Mouse (Mus musculus) adrenal gland, adult 2 months (tissue): ENCODE data around the gene Hist1h2bf. TPM values are rescaled to one million over a fixed set of nuclear protein-coding genes. Genes with fewer than 3 reads are reported as not detected.

Source experiments
- DNase-seq: peaks from one replicate; pipeline ENCODE4 v3.0.0; 2021
- microRNA-seq, 2 experiments: library from miRNA; unstranded; fragments of <30 nt; microRNA quantifications; one replicate each; pipeline ENCODE4 v1.2.0; 2021
- polyA plus RNA-seq: library from polyadenylated mRNA; depleted of rRNA; stranded (reverse); fragments of >200 nt; gene quantifications from 2 replicates; pipeline ENCODE4 v1.2.3, GENCODE M21; 2012; rRNA removed
- total RNA-seq, 2 experiments: library from RNA; stranded (reverse); gene quantifications; 2 replicates each; pipeline ENCODE4 v1.2.3; 2021

Hist1h2bf gene
- total and polyA plus RNA-seq, 3 experiments = 5.5 to 21.6 (median 17.9) TPM

DNA sequence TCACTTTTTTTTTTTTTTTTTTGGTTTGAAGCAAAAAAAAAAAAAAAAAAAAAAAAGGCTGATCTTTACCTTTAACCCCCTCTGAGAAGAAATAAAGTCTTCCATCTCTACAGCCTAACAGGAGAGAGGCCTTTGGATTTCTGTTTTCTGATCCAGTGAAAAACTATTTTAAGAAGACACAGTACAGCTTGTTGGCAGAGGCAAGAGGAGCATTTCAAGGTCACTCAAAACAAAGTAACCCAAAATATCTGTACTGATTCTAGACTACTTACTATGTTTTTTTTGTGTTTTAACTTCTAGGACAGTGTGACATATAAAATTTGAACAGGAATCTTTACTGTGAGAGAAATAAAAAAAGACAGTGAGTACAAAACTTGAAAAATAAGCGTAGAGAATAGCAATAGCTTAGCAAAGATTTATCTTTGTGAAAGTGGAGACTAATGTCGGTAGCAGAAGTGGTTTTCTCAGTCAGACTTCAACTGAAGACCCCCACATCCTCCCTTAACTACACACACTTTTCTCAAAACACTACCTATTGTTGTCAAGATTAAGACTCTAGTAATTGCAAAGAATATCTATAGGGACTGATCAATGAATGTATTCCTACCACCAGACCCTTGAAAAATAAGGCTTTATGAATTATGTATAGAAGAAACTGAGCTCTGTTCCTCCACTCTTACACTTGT lies 44.4 kb downstream of the Hist1h2bf start:
- no peak for DNase-seq

- DNase-seq = no peak
These were observed 45.0 kb downstream of the Hist1h2bf start for GRCm38 (mm10) chr13:23529005-23529404.

DNA sequence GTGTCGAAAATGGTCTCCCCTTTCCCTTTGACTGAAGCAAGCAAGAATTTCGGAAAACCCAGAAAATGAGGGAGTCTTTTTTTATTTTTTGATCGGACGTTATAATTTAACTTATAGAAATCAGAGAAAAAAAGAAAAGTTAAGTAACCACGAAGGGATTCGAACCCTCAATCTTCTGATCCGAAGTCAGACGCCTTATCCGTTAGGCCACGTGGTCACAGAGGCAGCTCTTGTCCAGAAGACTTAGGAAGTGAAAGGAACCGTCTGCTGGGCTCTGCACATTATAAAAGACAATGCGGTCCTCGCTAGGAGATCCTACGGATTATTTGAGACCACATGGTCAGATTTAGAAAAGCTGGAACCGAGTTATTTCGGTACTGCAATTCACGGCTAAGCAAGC lies 47.7 kb downstream of the Hist1h2bf start:
- DNase-seq = peak; percentile 90

- no peak for DNase-seq
These were observed 48.1 kb downstream of the Hist1h2bf start for GRCm38 (mm10) chr13:23525901-23526300.

DNA sequence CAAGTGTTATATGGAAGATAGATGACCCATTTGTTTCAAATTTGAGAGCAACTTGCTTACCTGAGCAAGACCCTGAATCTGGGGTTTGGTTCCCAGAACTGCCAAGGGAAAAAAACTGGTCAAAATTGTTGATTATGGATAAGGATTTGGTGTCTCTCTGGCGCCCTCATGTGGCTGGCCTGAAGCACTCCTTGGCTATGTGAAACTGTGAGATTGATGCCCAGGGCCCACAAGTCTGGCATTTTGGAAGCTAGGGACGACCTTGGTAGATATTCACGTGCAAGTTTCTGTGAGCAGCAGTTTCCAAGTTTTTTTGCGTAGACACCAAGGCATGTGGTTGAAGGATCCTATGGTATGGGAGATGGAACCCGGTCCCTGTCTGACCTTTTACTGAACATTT lies 49.3 kb downstream of the Hist1h2bf start:
- peak; percentile 81 for DNase-seq

DNA sequence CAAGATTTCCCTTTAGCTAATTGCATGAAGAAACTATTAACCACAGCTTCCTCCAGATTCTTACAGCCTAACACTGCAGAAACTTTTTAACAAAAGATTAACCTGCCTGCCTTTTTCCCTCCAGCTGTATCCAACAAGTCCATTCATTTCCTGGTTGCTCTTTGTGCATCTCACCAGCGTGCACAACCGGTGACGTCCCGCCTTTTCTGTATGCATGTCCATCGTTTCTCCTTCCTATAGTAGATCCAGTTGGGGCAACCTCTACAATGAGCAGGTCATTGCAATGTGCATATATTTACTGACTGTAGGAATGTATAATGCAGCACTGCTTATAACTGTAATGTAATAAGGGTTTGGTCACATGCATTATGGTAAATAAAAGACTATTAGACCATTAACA lies 50.0 kb downstream of the Hist1h2bf start:
- DNase-seq = no peak

Small RNA genes lying within 50 kb of the gene (microRNA-seq; reads per million reads assigned to microRNA genes)
- 0 reads per million in 2 experiments for gene Gm44297
- gene Gm44359 = 0 reads per million in 2 experiments
- 0 reads per million in 2 experiments for gene Gm44394

Other genes with a start within 250 kb of the Hist1h2bf start
Only the 30 nearest of the 35 such genes appear.
- gene Abt1, start 150.3 kb downstream of the Hist1h2bf start, total RNA-seq = 1 to 10 TPM; 7.0 to 8.5 TPM
- gene Abt1, start 150.3 kb downstream of the Hist1h2bf start, polyA plus RNA-seq = 1.1 TPM in 2 replicates
- gene Btn1a1, start 108.3 kb downstream of the Hist1h2bf start, total RNA-seq = not detected
- not detected in 2 replicates for gene Btn1a1, start 108.3 kb downstream of the Hist1h2bf start, polyA plus RNA-seq
- not detected for gene Btn2a2, start 85.3 kb downstream of the Hist1h2bf start, total RNA-seq
- gene Btn2a2, start 85.3 kb downstream of the Hist1h2bf start, polyA plus RNA-seq = not detected in 2 replicates
- gene Hist1h4h, start 43.1 kb downstream of the Hist1h2bf start, total RNA-seq = 100 to 1,000 TPM; 338 to 400 TPM
- 20.2 and 33.8 TPM in 2 replicates for gene Hist1h4h, start 43.1 kb downstream of the Hist1h2bf start, polyA plus RNA-seq
- 10 to 100 TPM; 17.9 to 20.0 TPM for gene Hist1h2af, start 40.3 kb downstream of the Hist1h2bf start, total RNA-seq
- 24.9 and 66.0 TPM in 2 replicates for gene Hist1h2af, start 40.3 kb downstream of the Hist1h2bf start, polyA plus RNA-seq
- gene Hist1h3g, start 38.8 kb downstream of the Hist1h2bf start, total RNA-seq = 1 to 10 TPM; 2.2 to 7.1 TPM
- 3.2 and 3.5 TPM in 2 replicates for gene Hist1h3g, start 38.8 kb downstream of the Hist1h2bf start, polyA plus RNA-seq
- gene Hist1h2bh, start 30.8 kb downstream of the Hist1h2bf start, total RNA-seq = 1 to 10 TPM; 3.0 to 3.2 TPM
- 1.2 and 1.5 TPM in 2 replicates for gene Hist1h2bh, start 30.8 kb downstream of the Hist1h2bf start, polyA plus RNA-seq
- 10 to 100 TPM; 16.8 to 18.0 TPM for gene Hist1h3f, start 30.1 kb downstream of the Hist1h2bf start, total RNA-seq
- 3.0 and 3.1 TPM in 2 replicates for gene Hist1h3f, start 30.1 kb downstream of the Hist1h2bf start, polyA plus RNA-seq
- 10 to 100 TPM; 37.2 to 51.6 TPM for gene Hist1h4f, start 22.5 kb downstream of the Hist1h2bf start, total RNA-seq
- 0.40 and 2.2 TPM in 2 replicates for gene Hist1h4f, start 22.5 kb downstream of the Hist1h2bf start, polyA plus RNA-seq
- gene Hist1h1d, start 20.9 kb downstream of the Hist1h2bf start, total RNA-seq = 1 to 10 TPM; 2.4 to 3.4 TPM
- not detected in 2 replicates for gene Hist1h1d, start 20.9 kb downstream of the Hist1h2bf start, polyA plus RNA-seq
- gene Hist1h3e, start 11.8 kb downstream of the Hist1h2bf start, total RNA-seq = 10 to 100 TPM; 41.4 to 51.2 TPM
- gene Hist1h3e, start 11.8 kb downstream of the Hist1h2bf start, polyA plus RNA-seq = 12.8 and 14.0 TPM in 2 replicates
- gene Hist1h2ae, start 3.0 kb downstream of the Hist1h2bf start, total RNA-seq = 1 to 10 TPM; 2.7 to 4.9 TPM
- gene Hist1h2ae, start 3.0 kb downstream of the Hist1h2bf start, polyA plus RNA-seq = 0.90 and 3.7 TPM in 2 replicates
- gene Hist1h2bg, start 2.8 kb downstream of the Hist1h2bf start, total RNA-seq = 10 to 100 TPM; 41.1 to 60.2 TPM
- gene Hist1h2bg, start 2.8 kb downstream of the Hist1h2bf start, polyA plus RNA-seq = 25.3 and 27.0 TPM in 2 replicates
- gene Hist1h2ad, start 185 bp upstream of the Hist1h2bf start, total RNA-seq = 1 to 10 TPM; 2.9 to 6.4 TPM
- gene Hist1h2ad, start 185 bp upstream of the Hist1h2bf start, polyA plus RNA-seq = 2.5 and 3.2 TPM in 2 replicates
- 1 to 10 TPM; 3.7 to 6.5 TPM for gene Hist1h3d, start 1.6 kb upstream of the Hist1h2bf start, total RNA-seq
- 3.7 TPM in 2 replicates for gene Hist1h3d, start 1.6 kb upstream of the Hist1h2bf start, polyA plus RNA-seq
- 100 to 1,000 TPM; 118 to 129 TPM for gene Hist1h4d, start 7.4 kb upstream of the Hist1h2bf start, total RNA-seq
- 2.6 and 2.7 TPM in 2 replicates for gene Hist1h4d, start 7.4 kb upstream of the Hist1h2bf start, polyA plus RNA-seq
- 10 to 100 TPM; 11.3 to 14.8 TPM for gene Hist1h2be, start 46.9 kb upstream of the Hist1h2bf start, total RNA-seq
- gene Hist1h2be, start 46.9 kb upstream of the Hist1h2bf start, polyA plus RNA-seq = 1.7 and 2.0 TPM in 2 replicates
- 10 to 100 TPM; 44.2 to 71.4 TPM for gene Hist1h1e, start 48.4 kb upstream of the Hist1h2bf start, total RNA-seq
- gene Hist1h1e, start 48.4 kb upstream of the Hist1h2bf start, polyA plus RNA-seq = 1.0 and 1.2 TPM in 2 replicates
- 1 to 10 TPM; 2.0 to 2.5 TPM for gene Hist1h2ac, start 109.8 kb upstream of the Hist1h2bf start, total RNA-seq
- 0.34 and 0.87 TPM in 2 replicates for gene Hist1h2ac, start 109.8 kb upstream of the Hist1h2bf start, polyA plus RNA-seq
- gene Hist1h2bc, start 110.0 kb upstream of the Hist1h2bf start, total RNA-seq = 100 to 1,000 TPM; 143 to 210 TPM
- gene Hist1h2bc, start 110.0 kb upstream of the Hist1h2bf start, polyA plus RNA-seq = 308 and 343 TPM in 2 replicates
- not detected for gene Hist1h1t, start 121.6 kb upstream of the Hist1h2bf start, total RNA-seq
- gene Hist1h1t, start 121.6 kb upstream of the Hist1h2bf start, polyA plus RNA-seq = not detected in 2 replicates
- gene Hist1h4c, start 124.3 kb upstream of the Hist1h2bf start, total RNA-seq = 10 to 100 TPM; 70.2 to 84.7 TPM
- 1.7 and 2.8 TPM in 2 replicates for gene Hist1h4c, start 124.3 kb upstream of the Hist1h2bf start, polyA plus RNA-seq
- 10 to 100 TPM; 22.3 to 33.0 TPM for gene Hfe, start 136.7 kb upstream of the Hist1h2bf start, total RNA-seq
- 27.9 and 30.3 TPM in 2 replicates for gene Hfe, start 136.7 kb upstream of the Hist1h2bf start, polyA plus RNA-seq
- 100 to 1,000 TPM; 168 to 270 TPM for gene Hist1h1c, start 164.6 kb upstream of the Hist1h2bf start, total RNA-seq
- 32.9 and 41.2 TPM in 2 replicates for gene Hist1h1c, start 164.6 kb upstream of the Hist1h2bf start, polyA plus RNA-seq
- 10 to 100 TPM in 1 of 2 experiments, 1 to 10 TPM in 1; 4.6 to 14.7 TPM for gene Hist1h3c, start 171.4 kb upstream of the Hist1h2bf start, total RNA-seq
- 4.9 and 6.7 TPM in 2 replicates for gene Hist1h3c, start 171.4 kb upstream of the Hist1h2bf start, polyA plus RNA-seq
- 10 to 100 TPM; 17.1 TPM for gene Hist1h2bb, start 172.5 kb upstream of the Hist1h2bf start, total RNA-seq
- 4.2 and 5.6 TPM in 2 replicates for gene Hist1h2bb, start 172.5 kb upstream of the Hist1h2bf start, polyA plus RNA-seq
- gene Hist1h2ab, start 176.9 kb upstream of the Hist1h2bf start, total RNA-seq = 10 to 100 TPM; 25.7 to 26.0 TPM
- gene Hist1h2ab, start 176.9 kb upstream of the Hist1h2bf start, polyA plus RNA-seq = 1.6 and 4.1 TPM in 2 replicates
- 10 to 100 TPM; 25.0 to 32.1 TPM for gene Hist1h3b, start 178.1 kb upstream of the Hist1h2bf start, total RNA-seq
- gene Hist1h3b, start 178.1 kb upstream of the Hist1h2bf start, polyA plus RNA-seq = 2.5 and 3.2 TPM in 2 replicates
- gene Hist1h4b, start 182.8 kb upstream of the Hist1h2bf start, total RNA-seq = 10 to 100 TPM; 64.3 to 65.2 TPM
- 2.4 and 3.9 TPM in 2 replicates for gene Hist1h4b, start 182.8 kb upstream of the Hist1h2bf start, polyA plus RNA-seq
- gene Hist1h4a, start 187.0 kb upstream of the Hist1h2bf start, total RNA-seq = 10 to 100 TPM; 21.1 to 26.3 TPM
- gene Hist1h4a, start 187.0 kb upstream of the Hist1h2bf start, polyA plus RNA-seq = 0.36 and 2.1 TPM in 2 replicates